Mouse (Mus musculus) heart, adult 2 months (tissue): ENCODE measurements around the gene Nop9.
"Not testable (repeated sequence)": the region's sequence is repeated elsewhere in the genome, so short reads cannot be mapped to it uniquely, and the experiment has no call there.

Source experiments
- CTCF ChIP-seq: fragments of 200-600 bp; IDR thresholded peaks from 2 replicates; pipeline ENCODE4 v1.8.1; 2022; ENCODE audit warnings: antibody characterized with exemption, mild to moderate bottlenecking, moderate library complexity
- POLR2A ChIP-seq: fragments of 200-500 bp; IDR thresholded peaks from 2 replicates; pipeline ENCODE4 v1.6.1; 2011; ENCODE audit warnings: mild to moderate bottlenecking, low read depth, low read length, control low read depth; ENCODE audit not compliant: insufficient read depth

GRCm38 (mm10) chr14:55760156-55760555, 14.7 kb downstream of the Nop9 start:
- peak; percentile 82 for TF ChIP-seq CTCF
- not testable (repeated sequence) for TF ChIP-seq POLR2A
